Mouse (Mus musculus) limb, embryonic 14.5 days (tissue): ENCODE results near the gene Sobp. TPM values are rescaled to one million over a fixed set of nuclear protein-coding genes. Genes with fewer than 3 reads are reported as not detected.

Experiments used
- ATAC-seq: fragments of 200-750 bp; cut with Nextera tagmentation; 2 replicates; pipeline ENCODE4 v1.8.0; 2017; ENCODE audit warnings: low read depth, moderate number of reproducible peaks, moderate TSS enrichment; ENCODE audit not compliant: low FRiP score
- DNase-seq: peaks from one replicate; pipeline ENCODE4 v3.0.0-alpha.2; 2015; ENCODE audit warnings: low spot score
- H3K27ac ChIP-seq: fragments of 300-500 bp; sonication (generic); replicated peaks from 2 replicates; pipeline ENCODE4 v1.5.1; 2014; ENCODE audit warnings: low read depth, mild to moderate bottlenecking, low read length, moderate library complexity, mixed read lengths
- H3K27me3 ChIP-seq: fragments of 300-500 bp; sonication (generic); 2 replicates; pipeline ENCODE4 v1.6.1; 2014; ENCODE audit warnings: low read length, mixed read lengths; ENCODE audit not compliant: control insufficient read depth, insufficient read depth
- H3K36me3 ChIP-seq: fragments of 300-500 bp; sonication (generic); 2 replicates; pipeline ENCODE4 v1.6.1; 2014; ENCODE audit warnings: mild to moderate bottlenecking, low read length, moderate library complexity, mixed read lengths; ENCODE audit not compliant: control insufficient read depth, insufficient read depth
- H3K4me1 ChIP-seq: fragments of 300-500 bp; sonication (generic); 2 replicates; pipeline ENCODE4 v1.6.1; 2014; ENCODE audit warnings: antibody characterized with exemption, low read length, mixed read lengths; ENCODE audit not compliant: control insufficient read depth, insufficient read depth
- H3K4me2 ChIP-seq: fragments of 300-500 bp; sonication (generic); replicated peaks from 2 replicates; pipeline ENCODE4 v1.6.1; 2014; ENCODE audit warnings: low read depth, mild to moderate bottlenecking, low read length, moderate library complexity; ENCODE audit not compliant: severe bottlenecking
- H3K4me3 ChIP-seq: fragments of 300-500 bp; sonication (generic); replicated peaks from 2 replicates; pipeline ENCODE4 v1.5.1; 2014; ENCODE audit warnings: low read length
- H3K9ac ChIP-seq: fragments of 300-500 bp; sonication (generic); 2 replicates; pipeline ENCODE4 v1.6.1; 2014; ENCODE audit warnings: mild to moderate bottlenecking, low read depth, low read length, moderate library complexity; ENCODE audit not compliant: severe bottlenecking
- H3K9me3 ChIP-seq: fragments of 300-500 bp; sonication (generic); 2 replicates; pipeline ENCODE4 v1.6.1; 2016; ENCODE audit warnings: low read length; ENCODE audit not compliant: control insufficient read depth
- POLR2A ChIP-seq: fragments of 200-500 bp; IDR thresholded peaks from 2 replicates; pipeline ENCODE4 v1.8.0; 2012; ENCODE audit warnings: inconsistent platforms, mild to moderate bottlenecking, moderate library complexity, borderline replicate concordance; ENCODE audit not compliant: insufficient read depth, insufficient read length; ENCODE audit errors: extremely low read depth
- WGBS: fragments of 180-500 bp; shearing (Covaris S2); extraction: QIAGEN DNeasy Blood & Tissue Kit; methylation state at CpG from one replicate; pipeline ENCODE4 v1.1.7; 2014; 5-methylcytosine and 5-hydroxymethylcytosine counted together
- polyA plus RNA-seq, 2 experiments: library from polyadenylated mRNA; depleted of rRNA in 1 of 2; stranded (reverse) in 1 of 2; unstranded in 1 of 2; fragments of >200 nt; fragmentation: Nextera tagmentation in 1 of 2; extraction: Ambion mirVana in 1 of 2; gene quantifications; 2 replicates each; pipeline versions ENCODE4 v1.2.1 to v1.2.3; 2012 to 2014

Gene Sobp
- polyA plus RNA-seq, 2 experiments = 4.9 to 6.2 TPM

GRCm38 (mm10) chr10:43037455-43037793 lies 136.9 kb downstream of the Sobp start:
- no peak overlapping the region for H3K27ac ChIP-seq
- no peak overlapping the region for H3K9ac ChIP-seq
- no peaks in the 10 kb centered on the region for H3K9me3 ChIP-seq
- H3K36me3 ChIP-seq = no peaks in the 10 kb centered on the region
- WGBS = 32% methylated on average over 7 of the region's 7 CpGs
- ATAC-seq (no peak), DNase-seq (no peak)
- no peak overlapping the region for H3K4me3 ChIP-seq
- no peaks in the 10 kb centered on the region for H3K27me3 ChIP-seq
- no peak for TF ChIP-seq POLR2A
- H3K4me1 ChIP-seq = peaks cover 4% of the 10 kb centered on the region; the same call in 1 of the 2 replicates
- no peak overlapping the region for H3K4me2 ChIP-seq

- Histone ChIP-seq H3K4me2 (no peak overlapping the region), H3K4me1 (peaks cover 4% of the 10 kb centered on the region; the same call in 1 of the 2 replicates), H3K27ac (no peak overlapping the region), H3K9ac (no peak overlapping the region), H3K36me3 (no peaks in the 10 kb centered on the region), H3K4me3 (no peak overlapping the region), H3K9me3 (no peaks in the 10 kb centered on the region), H3K27me3 (no peaks in the 10 kb centered on the region)
- 60% methylated on average over 21 of the region's 21 CpGs for WGBS
- no peak for TF ChIP-seq POLR2A
- ATAC-seq = no peak
- DNase-seq = no peak
Measured at GRCm38 (mm10) chr10:43036646-43037454, 137.5 kb downstream of the Sobp start.

- H3K9ac ChIP-seq = no peak overlapping the region
- WGBS = 63% methylated on average over 8 of the region's 8 CpGs
- ATAC-seq (no peak), DNase-seq (no peak)
- TF ChIP-seq POLR2A = no peak
- H3K9me3 ChIP-seq = no peaks in the 10 kb centered on the region
- no peak overlapping the region for H3K4me3 ChIP-seq
- H3K36me3 ChIP-seq = no peaks in the 10 kb centered on the region
- no peak overlapping the region for H3K4me2 ChIP-seq
- H3K4me1 ChIP-seq = peaks cover 4% of the 10 kb centered on the region; the same call in 1 of the 2 replicates
- no peak overlapping the region for H3K27ac ChIP-seq
- H3K27me3 ChIP-seq = no peaks in the 10 kb centered on the region
Measured at GRCm38 (mm10) chr10:43035579-43035978, 138.8 kb downstream of the Sobp start.

- no peak for TF ChIP-seq POLR2A
- Histone ChIP-seq H3K27me3 (no peaks in the 10 kb centered on the region), H3K9me3 (no peaks in the 10 kb centered on the region), H3K27ac (no peak overlapping the region), H3K36me3 (no peaks in the 10 kb centered on the region), H3K4me3 (no peak overlapping the region), H3K9ac (no peak overlapping the region), H3K4me1 (peaks cover 4% of the 10 kb centered on the region; the same call in 1 of the 2 replicates), H3K4me2 (no peak overlapping the region)
- 86% methylated on average over 4 of the region's 4 CpGs for WGBS
- ATAC-seq (no peak), DNase-seq (no peak)
Measured at GRCm38 (mm10) chr10:43034811-43035210, 139.5 kb downstream of the Sobp start.

- H3K9ac ChIP-seq = no peak overlapping the region
- H3K4me2 ChIP-seq = no peak overlapping the region
- peaks cover 4% of the 10 kb centered on the region; the same call in 1 of the 2 replicates for H3K4me1 ChIP-seq
- H3K9me3 ChIP-seq = no peaks in the 10 kb centered on the region
- no peak overlapping the region for H3K4me3 ChIP-seq
- no peak for DNase-seq
- WGBS = 72% methylated on average over 15 of the region's 15 CpGs
- no peak for TF ChIP-seq POLR2A
- no peaks in the 10 kb centered on the region for H3K36me3 ChIP-seq
- no peaks in the 10 kb centered on the region for H3K27me3 ChIP-seq
- no peak overlapping the region for H3K27ac ChIP-seq
- no peak for ATAC-seq
Measured at GRCm38 (mm10) chr10:43033481-43034248, 140.7 kb downstream of the Sobp start.
